Mouse (Mus musculus) retina, embryonic 14.5 days (tissue): Measurements from ENCODE around the gene Fgfr2.

Experiments
- DNase-seq: peaks from one replicate; pipeline ENCODE4 v3.0.0-alpha.2; 2015; ENCODE audit warnings: low spot score

The Fgfr2 gene

GRCm38 (mm10) chr7:132302508-132303241 is 820.5 kb downstream of the Fgfr2 start:
- no peak for DNase-seq

- DNase-seq = no peak
Observed at GRCm38 (mm10) chr7:132299661-132300210, 823.4 kb downstream of the Fgfr2 start.

GRCm38 (mm10) chr7:132298412-132298990 is 824.6 kb downstream of the Fgfr2 start:
- no peak for DNase-seq

GRCm38 (mm10) chr7:132296661-132297443 is 826.3 kb downstream of the Fgfr2 start:
- DNase-seq = no peak

GRCm38 (mm10) chr7:132296132-132296531 is 827.0 kb downstream of the Fgfr2 start:
- DNase-seq = no peak

GRCm38 (mm10) chr7:132287340-132287664 is 835.8 kb downstream of the Fgfr2 start:
- DNase-seq = no peak

GRCm38 (mm10) chr7:132286630-132287339 is 836.4 kb downstream of the Fgfr2 start:
- DNase-seq = peak; percentile 34

GRCm38 (mm10) chr7:132284795-132285194 is 838.4 kb downstream of the Fgfr2 start:
- no peak for DNase-seq

GRCm38 (mm10) chr7:132284048-132284737 is 839.0 kb downstream of the Fgfr2 start:
- no peak for DNase-seq

GRCm38 (mm10) chr7:132282576-132282975 is 840.6 kb downstream of the Fgfr2 start:
- DNase-seq = no peak

- DNase-seq = no peak
Observed at GRCm38 (mm10) chr7:132282161-132282560, 841.0 kb downstream of the Fgfr2 start.

- DNase-seq = no peak
Observed at GRCm38 (mm10) chr7:132281753-132282152, 841.4 kb downstream of the Fgfr2 start.

GRCm38 (mm10) chr7:132278658-132279057 is 844.5 kb downstream of the Fgfr2 start:
- no peak for DNase-seq

- no peak for DNase-seq
Observed at GRCm38 (mm10) chr7:132276287-132276686, 846.9 kb downstream of the Fgfr2 start.

GRCm38 (mm10) chr7:132273741-132274513 is 849.2 kb downstream of the Fgfr2 start:
- no peak for DNase-seq

GRCm38 (mm10) chr7:132272984-132273383 is 850.2 kb downstream of the Fgfr2 start:
- no peak for DNase-seq

GRCm38 (mm10) chr7:132270364-132270763 is 852.8 kb downstream of the Fgfr2 start:
- DNase-seq = no peak

GRCm38 (mm10) chr7:132269661-132270060 is 853.5 kb downstream of the Fgfr2 start:
- no peak for DNase-seq

GRCm38 (mm10) chr7:132267721-132268498 is 855.2 kb downstream of the Fgfr2 start:
- no peak for DNase-seq

- DNase-seq = no peak
Observed at GRCm38 (mm10) chr7:132264763-132265162, 858.4 kb downstream of the Fgfr2 start.
